ENCODE assay signal across 7 mouse cellular contexts in the genomic region with DNA sequence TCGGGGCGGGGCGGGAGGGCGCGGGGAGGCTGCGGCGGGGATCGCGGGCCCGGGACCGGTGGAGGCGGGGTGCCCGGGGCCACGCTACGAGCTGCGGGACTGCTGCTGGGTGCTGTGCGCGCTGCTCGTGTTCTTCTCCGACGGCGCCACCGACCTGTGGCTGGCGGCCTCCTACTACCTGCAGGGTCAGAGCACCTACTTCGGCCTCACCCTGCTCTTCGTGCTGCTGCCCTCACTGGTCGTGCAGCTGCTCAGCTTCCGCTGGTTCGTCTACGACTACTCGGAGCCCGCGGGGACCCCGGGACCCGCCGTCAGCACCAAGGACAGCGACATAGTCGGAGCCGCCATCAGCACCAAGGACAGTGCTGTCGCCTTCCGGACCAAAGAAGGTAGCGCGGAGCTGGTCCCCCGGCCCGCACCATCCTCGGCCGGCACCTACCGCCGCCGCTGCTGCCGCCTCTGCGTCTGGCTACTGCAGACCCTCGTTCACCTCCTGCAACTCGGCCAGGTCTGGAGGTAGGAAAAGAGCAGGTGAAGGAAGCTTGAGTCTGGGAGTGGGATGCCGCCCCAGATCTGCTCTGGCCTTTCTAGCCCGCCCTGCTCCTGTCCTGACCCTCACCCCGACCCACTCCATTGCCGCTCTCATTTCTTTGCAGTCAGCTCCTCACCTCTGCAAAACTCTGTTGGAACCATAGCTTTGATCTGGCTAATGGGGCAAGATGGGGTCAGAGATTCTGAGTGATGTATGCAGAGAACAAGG. TPM values are rescaled to one million over a fixed set of nuclear protein-coding genes. Genes with fewer than 3 reads are reported as not detected.
DNase-seq lines count a peak whose midpoint lies in the region; ATAC-seq lines count a peak whose summit lies in the region.

No protein-coding gene starts in this region.

- no peaks in the 10 kb centered on the region for H3K27me3 ChIP-seq in forebrain, embryonic 16.5 days (replicated peaks; ENCODE audit: control insufficient read depth, insufficient read depth, low read length)
- H3K27me3 ChIP-seq in hindbrain, embryonic 13.5 days = peaks cover 19% of the 10 kb centered on the region
- H3K27me3 ChIP-seq in limb, embryonic 12.5 days = peaks cover 91% of the 10 kb centered on the region
- no peaks in the 10 kb centered on the region for H3K27me3 ChIP-seq in midbrain, embryonic 14.5 days (ENCODE audit: control insufficient read depth, insufficient read depth, low read length)

- peak; percentile 62 for ATAC-seq in forebrain, embryonic 16.5 days
- peak; percentile 71 for ATAC-seq in hindbrain, embryonic 13.5 days (ENCODE audit: low FRiP score)
- ATAC-seq in limb, embryonic 12.5 days (ENCODE audit: insufficient number of reproducible peaks, insufficient read depth, low FRiP score, low TSS enrichment, low read depth) = peak; percentile 76; the same call in 1 of the 2 replicates
- ATAC-seq in midbrain, embryonic 14.5 days (ENCODE audit: low FRiP score, low TSS enrichment) = peak; percentile 62; the same call in 1 of the 2 replicates

- H3K4me1 ChIP-seq in forebrain, embryonic 16.5 days (replicated peaks; ENCODE audit: control insufficient read depth, insufficient read depth, low read length) = peaks cover 42% of the 10 kb centered on the region
- peaks cover 67% of the 10 kb centered on the region for H3K4me1 ChIP-seq in hindbrain, embryonic 13.5 days (replicated peaks)
- H3K4me1 ChIP-seq in limb, embryonic 12.5 days (replicated peaks) = peaks cover 10% of the 10 kb centered on the region
- peaks cover 43% of the 10 kb centered on the region for H3K4me1 ChIP-seq in midbrain, embryonic 14.5 days (ENCODE audit: control insufficient read depth, insufficient read depth, low read length)

- no peaks in the 10 kb centered on the region for H3K9me3 ChIP-seq in forebrain, embryonic 16.5 days (ENCODE audit: control insufficient read depth, low read length)
- no peaks in the 10 kb centered on the region for H3K9me3 ChIP-seq in hindbrain, embryonic 13.5 days
- no peaks in the 10 kb centered on the region for H3K9me3 ChIP-seq in limb, embryonic 12.5 days
- H3K9me3 ChIP-seq in midbrain, embryonic 14.5 days (ENCODE audit: control insufficient read depth, low read length) = no peaks in the 10 kb centered on the region

- WGBS in forebrain, embryonic 16.5 days = under 1% methylated on average over 46 of the region's 58 CpGs
- WGBS in hindbrain, embryonic 13.5 days = 2% methylated on average over 56 of the region's 58 CpGs
- 1% methylated on average over 48 of the region's 58 CpGs for WGBS in limb, embryonic 12.5 days
- 2% methylated on average over 56 of the region's 58 CpGs for WGBS in midbrain, embryonic 14.5 days

- H3K9ac ChIP-seq in forebrain, embryonic 16.5 days (replicated peaks; ENCODE audit: low read depth, low read length) = peak overlapping the region; percentile 71
- H3K9ac ChIP-seq in hindbrain, embryonic 13.5 days = peak overlapping the region; percentile 88
- no peak overlapping the region for H3K9ac ChIP-seq in limb, embryonic 12.5 days (replicated peaks)
- H3K9ac ChIP-seq in midbrain, embryonic 14.5 days (replicated peaks; ENCODE audit: low read length) = peak overlapping the region; percentile 76

- H3K4me2 ChIP-seq in forebrain, embryonic 16.5 days (ENCODE audit: low read length) = peak overlapping the region; percentile 66
- peak overlapping the region; percentile 76 for H3K4me2 ChIP-seq in hindbrain, embryonic 13.5 days
- peak overlapping the region; percentile 86 for H3K4me2 ChIP-seq in limb, embryonic 12.5 days
- peak overlapping the region; percentile 83 for H3K4me2 ChIP-seq in midbrain, embryonic 14.5 days (ENCODE audit: low read length)

- H3K27ac ChIP-seq in forebrain, embryonic 16.5 days (ENCODE audit: low read length) = peak overlapping the region; percentile 43
- H3K27ac ChIP-seq in hindbrain, embryonic 13.5 days = peak overlapping the region; percentile 94
- no peak overlapping the region for H3K27ac ChIP-seq in limb, embryonic 12.5 days
- H3K27ac ChIP-seq in midbrain, embryonic 14.5 days (replicated peaks; ENCODE audit: low read depth, low read length) = peak overlapping the region; percentile 93

- peak; percentile 80 for DNase-seq in Muller cell, postnatal 12 days (ENCODE audit: inconsistent ontology term)
- DNase-seq in c-Kit-positive CD71-negative TER-119-negative erythroid progenitor cells, embryonic 14.5 days (ENCODE audit: low read depth) = peak; percentile 73
- peak; percentile 79 for DNase-seq in midbrain, embryonic 14.5 days
- peak; percentile 83 to 95 for DNase-seq in spleen, postnatal 4 days (ENCODE audit: low spot score in 2 of 2)

- no peaks in the 10 kb centered on the region for H3K36me3 ChIP-seq in forebrain, embryonic 16.5 days (ENCODE audit: control insufficient read depth, insufficient read depth)
- no peaks in the 10 kb centered on the region for H3K36me3 ChIP-seq in hindbrain, embryonic 13.5 days
- no peaks in the 10 kb centered on the region for H3K36me3 ChIP-seq in limb, embryonic 12.5 days
- no peaks in the 10 kb centered on the region for H3K36me3 ChIP-seq in midbrain, embryonic 14.5 days (ENCODE audit: control insufficient read depth, insufficient read depth, low read length)

- H3K4me3 ChIP-seq in forebrain, embryonic 16.5 days (replicated peaks; ENCODE audit: low read length) = peak overlapping the region; percentile 71
- peak overlapping the region; percentile 76 for H3K4me3 ChIP-seq in hindbrain, embryonic 13.5 days
- peak overlapping the region; percentile 50 for H3K4me3 ChIP-seq in limb, embryonic 12.5 days (replicated peaks)
- H3K4me3 ChIP-seq in midbrain, embryonic 14.5 days (replicated peaks; ENCODE audit: low read depth, low read length) = peak overlapping the region; percentile 69

RNA-seq across cellular contexts. Expression of a gene that starts 0.6 kb away (rescaled TPM):
- 1.6 and 2.0 TPM in 2 replicates for polyA plus RNA-seq in forebrain, embryonic 16.5 days (2015; fragmentation: Nextera tagmentation; extraction: Ambion mirVana)
- 1.7 and 2.0 TPM in 2 replicates for polyA plus RNA-seq in hindbrain, embryonic 13.5 days (2015; fragmentation: Nextera tagmentation; extraction: Ambion mirVana)
- not detected in 2 replicates for polyA plus RNA-seq in limb, embryonic 12.5 days (2016; fragmentation: Nextera tagmentation; extraction: Ambion mirVana)
- polyA plus RNA-seq in midbrain, embryonic 14.5 days (2014; fragmentation: Nextera tagmentation; extraction: Ambion mirVana) = 1.0 and 2.1 TPM in 2 replicates

RNA-seq across cellular contexts. Expression of a gene that starts 17.0 kb away (rescaled TPM):
- polyA plus RNA-seq in forebrain, embryonic 16.5 days (2015; fragmentation: Nextera tagmentation; extraction: Ambion mirVana) = 187 and 204 TPM in 2 replicates
- polyA plus RNA-seq in hindbrain, embryonic 13.5 days (2015; fragmentation: Nextera tagmentation; extraction: Ambion mirVana) = 189 and 197 TPM in 2 replicates
- polyA plus RNA-seq in limb, embryonic 12.5 days (2016; fragmentation: Nextera tagmentation; extraction: Ambion mirVana) = 95.4 and 104 TPM in 2 replicates
- polyA plus RNA-seq in midbrain, embryonic 14.5 days (2014; fragmentation: Nextera tagmentation; extraction: Ambion mirVana) = 117 and 177 TPM in 2 replicates

RNA-seq across cellular contexts. Expression of a gene that starts 33.5 kb away (rescaled TPM):
- 0.85 and 0.94 TPM in 2 replicates for polyA plus RNA-seq in forebrain, embryonic 16.5 days (2015; fragmentation: Nextera tagmentation; extraction: Ambion mirVana)
- 1.3 and 1.9 TPM in 2 replicates for polyA plus RNA-seq in hindbrain, embryonic 13.5 days (2015; fragmentation: Nextera tagmentation; extraction: Ambion mirVana)
- 2.5 and 3.0 TPM in 2 replicates for polyA plus RNA-seq in limb, embryonic 12.5 days (2016; fragmentation: Nextera tagmentation; extraction: Ambion mirVana)
- polyA plus RNA-seq in midbrain, embryonic 14.5 days (2014; fragmentation: Nextera tagmentation; extraction: Ambion mirVana) = 1.5 and 2.0 TPM in 2 replicates
